Mouse (Mus musculus): ENCODE data around the gene Ankrd52. TPM values are rescaled to one million over a fixed set of nuclear protein-coding genes. Genes with fewer than 3 reads are reported as not detected.

The Ankrd52 gene
- total and polyA plus RNA-seq, 2 experiments from 2014 or later, result 7.7 to 32.6 TPM

GRCm38 (mm10) chr10:128377222-128377939 lies 466 bp downstream of the Ankrd52 start:
- 2% methylated on average over 40 of the region's 47 CpGs for WGBS
- H3K27me3 ChIP-seq (ENCODE audit: insufficient read depth, low read length), result no peaks in the 10 kb centered on the region

DNA sequence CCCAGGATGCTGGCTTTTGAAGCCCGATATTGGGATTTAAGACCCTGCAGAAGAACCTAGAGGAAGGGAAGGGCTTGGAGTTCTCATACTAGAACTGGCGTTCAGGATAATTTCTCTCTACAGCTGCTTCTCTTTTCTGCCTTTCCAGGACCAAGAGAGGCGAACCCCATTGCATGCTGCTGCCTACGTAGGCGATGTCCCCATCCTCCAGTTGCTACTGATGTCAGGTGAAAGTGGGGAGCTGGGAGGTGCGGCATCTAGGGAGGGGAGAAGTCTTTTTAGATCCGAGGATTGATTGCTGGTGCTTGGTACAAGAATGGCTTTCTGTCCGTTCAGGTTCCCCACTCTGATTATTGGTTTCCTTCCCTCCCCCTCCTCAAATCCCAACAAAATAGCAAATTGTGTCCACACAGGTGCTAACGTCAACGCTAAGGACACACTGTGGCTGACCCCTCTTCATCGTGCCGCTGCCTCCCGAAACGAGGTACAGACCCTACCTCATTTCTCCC lies 1.1 kb downstream of the Ankrd52 start:
- DNase-seq (no peak), ATAC-seq (no peak)
- no peaks in the 10 kb centered on the region for H3K9me3 ChIP-seq (ENCODE audit: low read length)
- H3K4me1 ChIP-seq (ENCODE audit: insufficient read depth), result peaks cover 19% of the 10 kb centered on the region; the same call in 1 of the 2 replicates
- peak overlapping the region; percentile 92 for H3K9ac ChIP-seq
- 48% methylated on average over 14 of the region's 14 CpGs for WGBS
- no peaks in the 10 kb centered on the region for H3K27me3 ChIP-seq (ENCODE audit: insufficient read depth, low read length)
- no peak for TF ChIP-seq CTCF (IDR thresholded peaks at IDR 0.05; ENCODE audit: low read depth)
- peak overlapping the region; percentile 80 for H3K4me2 ChIP-seq (ENCODE audit: low read depth)
- H3K4me3 ChIP-seq (ENCODE audit: low read depth, low read length), result peak overlapping the region; percentile 75
- peaks cover 38% of the 10 kb centered on the region for H3K36me3 ChIP-seq (ENCODE audit: insufficient read depth)
- H3K27ac ChIP-seq (ENCODE audit: low read depth, low read length), result peak overlapping the region; percentile 93

More at GRCm38 (mm10) chr10:128377222-128377939, 466 bp downstream of the Ankrd52 start:
- DNase-seq, result peak; percentile 78
- TF ChIP-seq CTCF (IDR thresholded peaks at IDR 0.05; ENCODE audit: low read depth), result peak; percentile 39; the same call in 1 of the 2 replicates
- ATAC-seq, result peak; percentile 72
- Histone ChIP-seq H3K4me3 (ENCODE audit: low read depth, low read length) (peak overlapping the region; percentile 75), H3K36me3 (ENCODE audit: insufficient read depth) (peaks cover 32% of the 10 kb centered on the region), H3K9me3 (ENCODE audit: low read length) (no peaks in the 10 kb centered on the region), H3K4me1 (ENCODE audit: insufficient read depth) (peaks cover 19% of the 10 kb centered on the region; the same call in 1 of the 2 replicates), H3K9ac (peak overlapping the region; percentile 92), H3K4me2 (ENCODE audit: low read depth) (peak overlapping the region; percentile 80), H3K27ac (ENCODE audit: low read depth, low read length) (peak overlapping the region; percentile 93)

- Histone ChIP-seq H3K27me3 (ENCODE audit: insufficient read depth, low read length) (no peaks in the 10 kb centered on the region), H3K4me3 (ENCODE audit: low read depth, low read length) (peak overlapping the region; percentile 75), H3K36me3 (ENCODE audit: insufficient read depth) (peaks cover 42% of the 10 kb centered on the region), H3K9ac (peak overlapping the region; percentile 92; the same call in 1 of the 2 replicates), H3K27ac (ENCODE audit: low read depth, low read length) (peak overlapping the region; percentile 93), H3K4me2 (ENCODE audit: low read depth) (peak overlapping the region; percentile 80), H3K4me1 (ENCODE audit: insufficient read depth) (peaks cover 19% of the 10 kb centered on the region; the same call in 1 of the 2 replicates), H3K9me3 (ENCODE audit: low read length) (no peaks in the 10 kb centered on the region)
- DNase-seq (no peak), ATAC-seq (no peak)
- no peak for TF ChIP-seq CTCF (IDR thresholded peaks at IDR 0.05; ENCODE audit: low read depth)
- WGBS, result 46% methylated on average over 3 of the region's 3 CpGs
Measured at GRCm38 (mm10) chr10:128378462-128378861, 1.5 kb downstream of the Ankrd52 start.

DNA sequence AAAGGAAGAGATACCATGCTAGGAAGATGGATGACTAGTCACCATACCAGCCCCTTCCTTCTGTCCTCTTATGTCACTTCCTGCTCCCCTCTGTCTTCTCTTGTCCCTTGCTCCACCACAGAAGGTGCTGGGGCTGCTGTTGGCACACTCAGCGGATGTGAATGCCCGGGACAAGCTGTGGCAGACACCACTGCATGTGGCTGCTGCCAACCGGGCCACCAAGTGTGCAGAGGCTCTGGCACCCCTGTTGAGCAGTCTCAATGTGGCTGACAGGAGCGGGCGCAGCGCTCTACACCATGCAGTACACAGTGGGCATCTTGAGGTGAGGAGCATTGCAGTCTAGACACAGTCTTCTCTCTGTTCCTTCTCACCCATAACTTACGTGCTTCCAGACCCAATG lies 2.3 kb downstream of the Ankrd52 start:
- Histone ChIP-seq H3K27me3 (ENCODE audit: insufficient read depth, low read length) (no peaks in the 10 kb centered on the region), H3K9ac (no peak overlapping the region), H3K4me2 (ENCODE audit: low read depth) (no peak overlapping the region), H3K36me3 (ENCODE audit: insufficient read depth) (peaks cover 50% of the 10 kb centered on the region), H3K4me1 (ENCODE audit: insufficient read depth) (peaks cover 19% of the 10 kb centered on the region; the same call in 1 of the 2 replicates), H3K4me3 (ENCODE audit: low read depth, low read length) (no peak overlapping the region), H3K27ac (ENCODE audit: low read depth, low read length) (no peak overlapping the region), H3K9me3 (ENCODE audit: low read length) (no peaks in the 10 kb centered on the region)
- 83% methylated on average over 7 of the region's 7 CpGs for WGBS
- no peak for TF ChIP-seq CTCF (IDR thresholded peaks at IDR 0.05; ENCODE audit: low read depth)
- ATAC-seq (no peak), DNase-seq (no peak)

GRCm38 (mm10) chr10:128380565-128380964 lies 3.6 kb downstream of the Ankrd52 start:
- H3K4me1 ChIP-seq (ENCODE audit: insufficient read depth), result peaks cover 19% of the 10 kb centered on the region; the same call in 1 of the 2 replicates
- H3K36me3 ChIP-seq (ENCODE audit: insufficient read depth), result peaks cover 63% of the 10 kb centered on the region
- no peak for TF ChIP-seq CTCF (IDR thresholded peaks at IDR 0.05; ENCODE audit: low read depth)
- no peak for DNase-seq
- no peak overlapping the region for H3K27ac ChIP-seq (ENCODE audit: low read depth, low read length)
- no peak overlapping the region for H3K9ac ChIP-seq
- H3K4me2 ChIP-seq (ENCODE audit: low read depth), result no peak overlapping the region
- no peaks in the 10 kb centered on the region for H3K27me3 ChIP-seq (ENCODE audit: insufficient read depth, low read length)
- ATAC-seq, result no peak
- H3K4me3 ChIP-seq (ENCODE audit: low read depth, low read length), result no peak overlapping the region
- 77% methylated on average over 5 of the region's 5 CpGs for WGBS
- no peaks in the 10 kb centered on the region for H3K9me3 ChIP-seq (ENCODE audit: low read length)

GRCm38 (mm10) chr10:128382482-128382881 lies 5.6 kb downstream of the Ankrd52 start:
- DNase-seq (no peak), ATAC-seq (no peak)
- WGBS, result 90% methylated on average over 8 of the region's 8 CpGs

DNA sequence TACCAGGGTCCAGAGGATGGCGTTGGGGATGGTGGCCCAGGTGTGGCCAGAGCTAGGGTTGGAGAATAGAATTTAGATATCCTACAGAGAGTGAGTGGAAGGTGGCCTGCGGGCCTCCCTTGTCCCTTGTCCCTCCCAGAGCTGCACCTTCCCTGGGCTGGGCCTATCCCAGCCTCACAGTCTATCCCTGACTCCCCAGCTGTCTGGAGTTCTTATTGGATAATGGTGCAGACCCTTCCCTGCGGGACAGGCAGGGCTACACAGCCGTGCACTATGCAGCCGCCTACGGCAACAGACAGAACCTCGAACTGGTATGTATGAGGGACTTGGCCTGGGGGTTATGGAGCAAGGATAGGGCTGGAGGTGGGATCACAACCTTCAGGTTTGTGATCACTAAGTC lies 9.0 kb downstream of the Ankrd52 start:
- 97% methylated on average over 7 of the region's 7 CpGs for WGBS
- DNase-seq, result no peak

More at GRCm38 (mm10) chr10:128382482-128382881, 5.6 kb downstream of the Ankrd52 start:
- Histone ChIP-seq H3K36me3 (ENCODE audit: insufficient read depth) (peaks cover 81% of the 10 kb centered on the region), H3K27ac (ENCODE audit: low read depth, low read length) (no peak overlapping the region), H3K9me3 (ENCODE audit: low read length) (no peaks in the 10 kb centered on the region), H3K27me3 (ENCODE audit: insufficient read depth, low read length) (no peaks in the 10 kb centered on the region), H3K9ac (no peak overlapping the region), H3K4me3 (ENCODE audit: low read depth, low read length) (no peak overlapping the region), H3K4me2 (ENCODE audit: low read depth) (no peak overlapping the region), H3K4me1 (ENCODE audit: insufficient read depth) (peaks cover 12% of the 10 kb centered on the region; the same call in 1 of the 2 replicates)
- no peak for TF ChIP-seq CTCF (IDR thresholded peaks at IDR 0.05; ENCODE audit: low read depth)

More for the DNA sequence above, 9.0 kb downstream of the Ankrd52 start:
- no peak overlapping the region for H3K27ac ChIP-seq (ENCODE audit: low read depth, low read length)
- peaks cover 96% of the 10 kb centered on the region for H3K36me3 ChIP-seq (ENCODE audit: insufficient read depth)
- H3K27me3 ChIP-seq (ENCODE audit: insufficient read depth, low read length), result no peaks in the 10 kb centered on the region
- no peak overlapping the region for H3K4me2 ChIP-seq (ENCODE audit: low read depth)
- ATAC-seq, result no peak
- no peak overlapping the region for H3K9ac ChIP-seq
- H3K4me1 ChIP-seq (ENCODE audit: insufficient read depth), result no peaks in the 10 kb centered on the region
- no peaks in the 10 kb centered on the region for H3K9me3 ChIP-seq (ENCODE audit: low read length)
- no peak overlapping the region for H3K4me3 ChIP-seq (ENCODE audit: low read depth, low read length)
- TF ChIP-seq CTCF (IDR thresholded peaks at IDR 0.05; ENCODE audit: low read depth), result no peak

Measured in forebrain, postnatal 0 days (tissue).